Mouse (Mus musculus): ENCODE results near the gene Dguok. TPM values are rescaled to one million over a fixed set of nuclear protein-coding genes. Genes with fewer than 3 reads are reported as not detected.

Dguok gene
- polyA plus RNA-seq, 1 experiment = 50.0 TPM

DNA sequence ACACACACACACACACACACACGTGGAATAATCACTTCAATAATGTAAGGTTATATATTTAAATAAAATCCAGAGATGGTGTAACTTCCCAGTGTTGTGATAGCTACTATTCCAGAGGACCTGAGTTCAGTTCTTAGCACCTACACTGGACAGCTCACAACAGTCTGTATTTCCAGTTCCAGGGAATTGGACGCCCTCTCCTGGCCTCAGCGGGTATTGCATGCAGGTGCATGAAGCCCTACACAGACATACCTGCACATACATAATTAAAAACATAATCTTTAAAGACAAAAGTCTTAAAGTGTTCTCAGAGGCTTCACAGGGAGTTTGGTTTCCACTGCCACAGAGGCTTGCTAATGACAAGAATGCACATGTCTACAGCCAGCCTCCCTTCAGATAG is 6.3 kb downstream of the Dguok start:
- Histone ChIP-seq H3K36me3 (ENCODE audit: control insufficient read depth, insufficient read depth, low read length) (no peaks in the 10 kb centered on the region), H3K4me1 (ENCODE audit: control insufficient read depth, insufficient read depth, low read length) (peaks cover 21% of the 10 kb centered on the region), H3K27ac (ENCODE audit: insufficient read depth, low read depth, low read length) (no peak overlapping the region), H3K27me3 (replicated peaks; ENCODE audit: control insufficient read depth, insufficient read depth, low read length) (no peaks in the 10 kb centered on the region), H3K4me3 (ENCODE audit: insufficient read depth, low read depth, low read length) (no peak overlapping the region)
- DNase-seq = no peak
- 64% methylated on average over 3 of the region's 3 CpGs for WGBS
- no peak for TF ChIP-seq POLR2A (IDR thresholded peaks at IDR 0.05; ENCODE audit: low read depth, low read length)
- TF ChIP-seq CTCF (conservative IDR thresholded peaks at IDR 0.05; ENCODE audit: insufficient read depth, insufficient read length, low read depth, low read length) = peak; percentile 39

DNA sequence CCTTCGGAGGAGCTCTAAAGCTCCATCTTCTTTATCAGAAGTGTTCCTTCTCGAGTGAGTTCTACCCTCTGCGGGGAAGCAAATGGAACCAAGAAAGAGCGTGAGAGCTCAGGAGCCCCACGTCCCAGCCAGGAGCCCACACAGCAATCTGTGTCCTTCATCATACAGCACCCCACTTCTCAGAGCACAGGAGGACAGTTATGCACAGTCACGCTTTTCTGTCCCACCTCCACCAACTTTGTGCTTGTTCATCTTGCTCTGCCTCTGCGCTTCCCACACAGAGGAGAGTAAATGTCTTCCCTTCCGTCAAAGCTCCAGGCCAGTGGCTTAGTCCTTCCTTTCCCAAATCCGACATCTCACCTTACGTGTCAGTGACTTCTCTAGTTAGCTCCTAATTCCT is 7.7 kb downstream of the Dguok start:
- Histone ChIP-seq H3K27me3 (replicated peaks; ENCODE audit: control insufficient read depth, insufficient read depth, low read length) (no peaks in the 10 kb centered on the region), H3K4me3 (ENCODE audit: insufficient read depth, low read depth, low read length) (no peak overlapping the region), H3K27ac (ENCODE audit: insufficient read depth, low read depth, low read length) (no peak overlapping the region), H3K4me1 (ENCODE audit: control insufficient read depth, insufficient read depth, low read length) (peaks cover 21% of the 10 kb centered on the region), H3K36me3 (ENCODE audit: control insufficient read depth, insufficient read depth, low read length) (no peaks in the 10 kb centered on the region)
- TF ChIP-seq CTCF (conservative IDR thresholded peaks at IDR 0.05; ENCODE audit: insufficient read depth, insufficient read length, low read depth, low read length) (no peak), POLR2A (IDR thresholded peaks at IDR 0.05; ENCODE audit: low read depth, low read length) (no peak)
- DNase-seq = no peak
- WGBS = 95% methylated on average over 10 of the region's 10 CpGs

- H3K27me3 ChIP-seq (replicated peaks; ENCODE audit: control insufficient read depth, insufficient read depth, low read length) = no peaks in the 10 kb centered on the region
- TF ChIP-seq POLR2A (IDR thresholded peaks at IDR 0.05; ENCODE audit: low read depth, low read length) = no peak
- peak; percentile 82 for DNase-seq
- H3K27ac ChIP-seq (ENCODE audit: insufficient read depth, low read depth, low read length) = peak overlapping the region; percentile 6; the same call in 1 of the 2 replicates
- WGBS = 61% methylated on average over 22 of the region's 22 CpGs
- peaks cover 13% of the 10 kb centered on the region for H3K4me1 ChIP-seq (ENCODE audit: control insufficient read depth, insufficient read depth, low read length)
- H3K4me3 ChIP-seq (ENCODE audit: insufficient read depth, low read depth, low read length) = no peak overlapping the region
- no peaks in the 10 kb centered on the region for H3K36me3 ChIP-seq (ENCODE audit: control insufficient read depth, insufficient read depth, low read length)
Measured at GRCm38 (mm10) chr6:83496753-83497710, 9.7 kb downstream of the Dguok start.

DNA sequence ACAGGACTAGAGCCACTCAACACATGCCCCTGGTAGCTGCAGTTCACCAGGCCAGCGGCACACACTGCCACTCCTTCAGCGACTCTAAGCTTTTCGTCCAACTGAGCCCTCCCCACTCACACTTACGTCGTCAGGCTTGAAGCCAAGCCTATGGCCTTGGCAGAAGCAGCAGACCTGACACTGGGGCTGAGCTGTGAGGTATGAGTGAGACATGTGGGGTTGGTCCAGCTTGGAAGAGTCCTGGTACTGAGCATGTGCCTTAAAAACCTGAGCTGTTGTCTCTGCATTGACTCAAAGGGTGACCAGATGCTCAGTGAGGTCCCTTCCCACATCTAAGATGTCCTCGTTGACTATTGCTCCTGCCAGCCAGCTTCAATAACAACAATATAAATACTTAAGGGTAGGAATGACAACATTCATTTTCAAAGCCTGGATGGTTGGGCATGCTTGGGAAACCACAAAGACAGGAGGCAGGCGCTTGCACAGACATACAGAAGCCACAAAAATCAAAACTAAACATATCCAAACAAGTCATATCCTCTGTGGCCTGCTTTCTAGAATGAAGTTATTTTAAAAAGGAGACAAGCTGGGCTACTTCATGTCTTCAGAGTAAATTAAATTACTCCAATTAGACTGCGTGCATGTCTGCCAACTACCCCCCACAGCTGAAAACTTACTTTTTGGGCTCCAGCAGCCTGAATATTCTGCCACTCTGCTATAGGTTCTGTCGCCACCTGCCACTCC is 10.6 kb downstream of the Dguok start:
- no peaks in the 10 kb centered on the region for H3K27me3 ChIP-seq (replicated peaks; ENCODE audit: control insufficient read depth, insufficient read depth, low read length)
- no peak overlapping the region for H3K27ac ChIP-seq (ENCODE audit: insufficient read depth, low read depth, low read length)
- TF ChIP-seq CTCF (conservative IDR thresholded peaks at IDR 0.05; ENCODE audit: insufficient read depth, insufficient read length, low read depth, low read length) (no peak), POLR2A (IDR thresholded peaks at IDR 0.05; ENCODE audit: low read depth, low read length) (no peak)
- no peaks in the 10 kb centered on the region for H3K36me3 ChIP-seq (ENCODE audit: control insufficient read depth, insufficient read depth, low read length)
- WGBS = 71% methylated on average over 9 of the region's 9 CpGs
- peaks cover 5% of the 10 kb centered on the region for H3K4me1 ChIP-seq (ENCODE audit: control insufficient read depth, insufficient read depth, low read length)
- no peak for DNase-seq
- no peak overlapping the region for H3K4me3 ChIP-seq (ENCODE audit: insufficient read depth, low read depth, low read length)

- TF ChIP-seq CTCF (conservative IDR thresholded peaks at IDR 0.05; ENCODE audit: insufficient read depth, insufficient read length, low read depth, low read length) = no peak
- TF ChIP-seq POLR2A (IDR thresholded peaks at IDR 0.05; ENCODE audit: low read depth, low read length) = no peak
- no peak overlapping the region for H3K4me3 ChIP-seq (ENCODE audit: insufficient read depth, low read depth, low read length)
- no peaks in the 10 kb centered on the region for H3K27me3 ChIP-seq (replicated peaks; ENCODE audit: control insufficient read depth, insufficient read depth, low read length)
- H3K27ac ChIP-seq (ENCODE audit: insufficient read depth, low read depth, low read length) = no peak overlapping the region
- 71% methylated on average over 4 of the region's 4 CpGs for WGBS
- H3K36me3 ChIP-seq (ENCODE audit: control insufficient read depth, insufficient read depth, low read length) = peaks cover 2% of the 10 kb centered on the region; the same call in 1 of the 2 replicates
- no peaks in the 10 kb centered on the region for H3K4me1 ChIP-seq (ENCODE audit: control insufficient read depth, insufficient read depth, low read length)
- DNase-seq = no peak
Measured at GRCm38 (mm10) chr6:83490622-83491021, 16.1 kb downstream of the Dguok start.

GRCm38 (mm10) chr6:83488200-83488599 is 18.6 kb downstream of the Dguok start:
- 82% methylated on average over 5 of the region's 5 CpGs for WGBS
- H3K27ac ChIP-seq (ENCODE audit: insufficient read depth, low read depth, low read length) = no peak overlapping the region
- H3K36me3 ChIP-seq (ENCODE audit: control insufficient read depth, insufficient read depth, low read length) = peaks cover 2% of the 10 kb centered on the region; the same call in 1 of the 2 replicates
- no peak overlapping the region for H3K4me3 ChIP-seq (ENCODE audit: insufficient read depth, low read depth, low read length)
- DNase-seq = no peak
- no peaks in the 10 kb centered on the region for H3K27me3 ChIP-seq (replicated peaks; ENCODE audit: control insufficient read depth, insufficient read depth, low read length)
- TF ChIP-seq CTCF (conservative IDR thresholded peaks at IDR 0.05; ENCODE audit: insufficient read depth, insufficient read length, low read depth, low read length) (no peak), POLR2A (IDR thresholded peaks at IDR 0.05; ENCODE audit: low read depth, low read length) (no peak)
- no peaks in the 10 kb centered on the region for H3K4me1 ChIP-seq (ENCODE audit: control insufficient read depth, insufficient read depth, low read length)

- Histone ChIP-seq H3K4me3 (ENCODE audit: insufficient read depth, low read depth, low read length) (no peak overlapping the region), H3K27ac (ENCODE audit: insufficient read depth, low read depth, low read length) (no peak overlapping the region), H3K4me1 (ENCODE audit: control insufficient read depth, insufficient read depth, low read length) (peaks cover 2% of the 10 kb centered on the region), H3K27me3 (replicated peaks; ENCODE audit: control insufficient read depth, insufficient read depth, low read length) (no peaks in the 10 kb centered on the region), H3K36me3 (ENCODE audit: control insufficient read depth, insufficient read depth, low read length) (peaks cover 2% of the 10 kb centered on the region; the same call in 1 of the 2 replicates)
- no peak for TF ChIP-seq POLR2A (IDR thresholded peaks at IDR 0.05; ENCODE audit: low read depth, low read length)
- no peak for TF ChIP-seq CTCF (conservative IDR thresholded peaks at IDR 0.05; ENCODE audit: insufficient read depth, insufficient read length, low read depth, low read length)
- DNase-seq = no peak
- 84% methylated on average over 4 of the region's 4 CpGs for WGBS
Measured at GRCm38 (mm10) chr6:83487298-83487697, 19.5 kb downstream of the Dguok start.

Data from kidney, adult 2 months (tissue).